8 mouse cellular contexts compared by ENCODE assay signal in genomic region chr6:127920652-127921051, GRCm38 (mm10). TPM values are rescaled to one million over a fixed set of nuclear protein-coding genes. Genes with fewer than 3 reads are reported as not detected.
DNase-seq lines count a peak whose midpoint lies in the region; ATAC-seq lines count a peak whose summit lies in the region.

No protein-coding gene starts in this region.

- H3K36me3 ChIP-seq in hindbrain, embryonic 10.5 days, result peaks cover 10% of the 10 kb centered on the region
- H3K36me3 ChIP-seq in hindbrain, embryonic 12.5 days, result peaks cover 9% of the 10 kb centered on the region

- H3K4me3 ChIP-seq in hindbrain, embryonic 10.5 days, result no peak overlapping the region
- no peak overlapping the region for H3K4me3 ChIP-seq in hindbrain, embryonic 12.5 days

- peaks cover 8% of the 10 kb centered on the region; the same call in 1 of the 2 replicates for H3K9me3 ChIP-seq in hindbrain, embryonic 10.5 days
- H3K9me3 ChIP-seq in hindbrain, embryonic 12.5 days (replicated peaks), result peaks cover 7% of the 10 kb centered on the region; the same call in 1 of the 2 replicates

- H3K27ac ChIP-seq in hindbrain, embryonic 10.5 days, result no peak overlapping the region
- H3K27ac ChIP-seq in hindbrain, embryonic 12.5 days, result no peak overlapping the region

- H3K9ac ChIP-seq in hindbrain, embryonic 12.5 days, result no peak overlapping the region

- 11% methylated on average over 8 of the region's 8 CpGs for WGBS in hindbrain, embryonic 10.5 days
- WGBS in hindbrain, embryonic 12.5 days, result 7% methylated on average over 8 of the region's 8 CpGs

- peak; percentile 81 for DNase-seq in hindbrain, embryonic 10.5 days (ENCODE audit: low spot score)
- DNase-seq in cerebellum, postnatal 10 days, result peak; percentile 91 to 94
- peak; percentile 58 to 83 for DNase-seq in frontal cortex, postnatal 14 days (ENCODE audit: low spot score in 2 of 2)
- DNase-seq in induced T-regulatory cell, adult 2 months (ENCODE audit: low read depth), result peak; percentile 61
- peak; percentile 81 to 84 for DNase-seq in left cerebral cortex, adult 18-20 months (ENCODE audit: low spot score in 2 of 2)
- DNase-seq in mesoderm, embryonic 11.5 days (ENCODE audit: low read depth, low spot score), result peak; percentile 85
- DNase-seq in spleen, postnatal 10 days (ENCODE audit: low spot score in 2 of 2), result peak; percentile 27 to 69

- peaks cover 19% of the 10 kb centered on the region; the same call in 1 of the 2 replicates for H3K27me3 ChIP-seq in hindbrain, embryonic 10.5 days (ENCODE audit: insufficient read depth, poor library complexity, severe bottlenecking)
- H3K27me3 ChIP-seq in hindbrain, embryonic 12.5 days, result peaks cover 3% of the 10 kb centered on the region; the same call in 1 of the 2 replicates

- no peak overlapping the region for H3K4me2 ChIP-seq in hindbrain, embryonic 12.5 days (replicated peaks)

- no peak for ATAC-seq in hindbrain, embryonic 12.5 days (ENCODE audit: low FRiP score)

- H3K4me1 ChIP-seq in hindbrain, embryonic 10.5 days (replicated peaks), result peaks cover 12% of the 10 kb centered on the region
- peaks cover 8% of the 10 kb centered on the region; the same call in 1 of the 2 replicates for H3K4me1 ChIP-seq in hindbrain, embryonic 12.5 days

RNA-seq across cellular contexts. Expression of gene Tspan11, which starts 33.3 kb away (rescaled TPM):
- polyA plus RNA-seq in hindbrain, embryonic 10.5 days (2016; fragmentation: Nextera tagmentation; extraction: Ambion mirVana), result 6.8 and 15.4 TPM in 2 replicates
- 19.3 and 22.9 TPM in 2 replicates for polyA plus RNA-seq in hindbrain, embryonic 12.5 days (2016; fragmentation: Nextera tagmentation; extraction: Ambion mirVana)
- total RNA-seq in left cerebral cortex, adult 18-20 months (2021), result 1 to 10 TPM; 4.6 to 6.3 TPM
